Mouse (Mus musculus) limb, embryonic 14.5 days (tissue): Measurements from ENCODE around the gene Haus4. TPM values are rescaled to one million over a fixed set of nuclear protein-coding genes. Genes with fewer than 3 reads are reported as not detected.
A peak's percentile ranks its signal among the peaks of the same experiment; 100 is the strongest.

Source experiments
- ATAC-seq: fragments of 200-750 bp; cut with Nextera tagmentation; 2 replicates; pipeline ENCODE4 v1.8.0; 2017; ENCODE audit warnings: low read depth, moderate number of reproducible peaks, moderate TSS enrichment; ENCODE audit not compliant: low FRiP score
- DNase-seq: peaks from one replicate; pipeline ENCODE4 v3.0.0-alpha.2; 2015; ENCODE audit warnings: low spot score
- H3K27ac ChIP-seq: fragments of 300-500 bp; sonication (generic); replicated peaks from 2 replicates; pipeline ENCODE4 v1.5.1; 2014; ENCODE audit warnings: low read depth, mild to moderate bottlenecking, low read length, moderate library complexity, mixed read lengths
- H3K27me3 ChIP-seq: fragments of 300-500 bp; sonication (generic); 2 replicates; pipeline ENCODE4 v1.6.1; 2014; ENCODE audit warnings: low read length, mixed read lengths; ENCODE audit not compliant: control insufficient read depth, insufficient read depth
- H3K36me3 ChIP-seq: fragments of 300-500 bp; sonication (generic); 2 replicates; pipeline ENCODE4 v1.6.1; 2014; ENCODE audit warnings: mild to moderate bottlenecking, low read length, moderate library complexity, mixed read lengths; ENCODE audit not compliant: control insufficient read depth, insufficient read depth
- H3K4me1 ChIP-seq: fragments of 300-500 bp; sonication (generic); 2 replicates; pipeline ENCODE4 v1.6.1; 2014; ENCODE audit warnings: antibody characterized with exemption, low read length, mixed read lengths; ENCODE audit not compliant: control insufficient read depth, insufficient read depth
- H3K4me2 ChIP-seq: fragments of 300-500 bp; sonication (generic); replicated peaks from 2 replicates; pipeline ENCODE4 v1.6.1; 2014; ENCODE audit warnings: low read depth, mild to moderate bottlenecking, low read length, moderate library complexity; ENCODE audit not compliant: severe bottlenecking
- H3K4me3 ChIP-seq: fragments of 300-500 bp; sonication (generic); replicated peaks from 2 replicates; pipeline ENCODE4 v1.5.1; 2014; ENCODE audit warnings: low read length
- H3K9ac ChIP-seq: fragments of 300-500 bp; sonication (generic); 2 replicates; pipeline ENCODE4 v1.6.1; 2014; ENCODE audit warnings: mild to moderate bottlenecking, low read depth, low read length, moderate library complexity; ENCODE audit not compliant: severe bottlenecking
- H3K9me3 ChIP-seq: fragments of 300-500 bp; sonication (generic); 2 replicates; pipeline ENCODE4 v1.6.1; 2016; ENCODE audit warnings: low read length; ENCODE audit not compliant: control insufficient read depth
- POLR2A ChIP-seq: fragments of 200-500 bp; IDR thresholded peaks from 2 replicates; pipeline ENCODE4 v1.8.0; 2012; ENCODE audit warnings: inconsistent platforms, mild to moderate bottlenecking, moderate library complexity, borderline replicate concordance; ENCODE audit not compliant: insufficient read depth, insufficient read length; ENCODE audit errors: extremely low read depth
- WGBS: fragments of 180-500 bp; shearing (Covaris S2); extraction: QIAGEN DNeasy Blood & Tissue Kit; methylation state at CpG from one replicate; pipeline ENCODE4 v1.1.7; 2014; 5-methylcytosine and 5-hydroxymethylcytosine counted together
- polyA plus RNA-seq, 2 experiments: library from polyadenylated mRNA; depleted of rRNA in 1 of 2; stranded (reverse) in 1 of 2; unstranded in 1 of 2; fragments of >200 nt; fragmentation: Nextera tagmentation in 1 of 2; extraction: Ambion mirVana in 1 of 2; gene quantifications; 2 replicates each; pipeline versions ENCODE4 v1.2.1 to v1.2.3; 2012 to 2014

Gene Haus4
- polyA plus RNA-seq, 2 experiments, result 33.8 to 46.8 TPM

DNA sequence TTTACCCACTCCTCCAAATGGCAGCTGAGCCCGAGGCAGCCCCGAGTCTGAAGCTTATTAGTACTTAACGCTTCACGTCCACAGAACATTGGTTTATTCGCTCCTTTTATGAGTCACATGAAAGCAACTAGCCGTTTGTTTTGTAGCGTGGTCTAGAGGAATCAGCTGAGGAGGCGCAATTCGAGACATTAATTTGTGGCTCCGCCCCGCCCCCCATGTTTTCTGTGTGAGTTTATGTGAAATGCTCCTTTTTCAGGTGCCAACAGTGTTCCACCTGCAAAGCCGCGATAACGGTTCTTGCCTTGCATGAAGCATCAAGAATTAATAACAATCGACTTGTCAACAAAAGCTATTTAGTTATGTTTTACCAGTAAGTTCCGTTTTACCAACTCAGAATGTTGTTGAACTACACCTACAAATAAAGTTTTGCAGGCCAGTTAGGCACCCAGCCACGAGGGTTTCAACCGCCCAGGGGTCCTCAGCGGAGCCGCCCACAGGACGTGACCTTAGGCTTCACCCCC lies 902 bp downstream of the Haus4 start:
- Histone ChIP-seq H3K4me3 (peak overlapping the region; percentile 52), H3K27ac (peak overlapping the region; percentile 78), H3K36me3 (peaks cover 18% of the 10 kb centered on the region), H3K9ac (peak overlapping the region; percentile 75), H3K27me3 (no peaks in the 10 kb centered on the region), H3K4me2 (peak overlapping the region; percentile 78), H3K4me1 (0 out of 2 replicates have a peak, but pooled peaks cover 2% of the 10 kb centered on the region), H3K9me3 (no peaks in the 10 kb centered on the region)
- 1% methylated on average over 21 of the region's 21 CpGs for WGBS
- peak; percentile 44 for DNase-seq
- ATAC-seq, result no peak
- TF ChIP-seq POLR2A, result no peak

DNA sequence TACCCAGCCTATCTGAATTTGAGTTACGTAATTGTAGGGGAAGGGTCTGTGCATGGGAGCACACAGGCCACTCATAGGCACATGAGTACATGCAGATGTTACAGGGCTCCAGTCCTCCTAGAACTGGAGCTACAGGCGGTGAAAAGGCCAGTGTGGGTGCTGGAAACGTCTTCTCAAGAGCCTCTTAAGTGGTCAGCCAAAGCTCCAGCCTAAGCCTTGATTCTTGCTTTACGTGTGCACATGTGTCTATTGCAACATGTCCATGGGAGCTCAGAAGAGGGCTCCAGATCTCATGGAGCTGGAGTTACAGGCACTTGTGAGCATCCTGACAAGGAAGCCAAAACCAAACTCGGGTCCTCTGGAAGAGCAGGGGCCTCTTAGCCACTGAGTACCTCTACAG lies 9.7 kb downstream of the Haus4 start:
- no peak for TF ChIP-seq POLR2A
- ATAC-seq (no peak), DNase-seq (no peak)
- H3K36me3 ChIP-seq, result peaks cover 64% of the 10 kb centered on the region
- no peaks in the 10 kb centered on the region for H3K27me3 ChIP-seq
- no peak overlapping the region for H3K4me3 ChIP-seq
- no peaks in the 10 kb centered on the region for H3K9me3 ChIP-seq
- H3K4me1 ChIP-seq, result no peaks in the 10 kb centered on the region
- H3K4me2 ChIP-seq, result no peak overlapping the region
- no peak overlapping the region for H3K9ac ChIP-seq
- H3K27ac ChIP-seq, result no peak overlapping the region
- WGBS, result 88% methylated on average over 5 of the region's 5 CpGs

DNA sequence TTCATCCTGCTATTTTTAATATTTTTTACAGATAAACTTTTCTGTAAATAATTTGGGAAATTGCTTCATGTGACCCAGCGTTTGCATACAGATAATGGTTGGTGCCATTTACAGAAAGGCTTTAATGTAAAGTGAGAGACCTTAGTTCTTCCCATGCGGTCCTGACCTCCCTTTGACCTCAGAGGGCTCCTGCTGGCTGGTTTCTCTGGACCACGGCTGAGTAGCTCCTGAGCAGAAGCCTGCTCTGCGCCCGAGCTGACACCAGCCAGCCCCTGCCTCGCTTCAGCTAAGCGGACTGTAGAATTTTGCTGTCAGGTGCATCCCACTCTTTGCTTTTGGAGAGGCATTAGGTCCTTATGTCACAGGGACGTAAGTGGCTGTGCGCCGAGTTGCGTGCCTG lies 13.6 kb downstream of the Haus4 start:
- H3K4me3 ChIP-seq, result no peak overlapping the region
- H3K36me3 ChIP-seq, result peaks cover 31% of the 10 kb centered on the region
- H3K4me2 ChIP-seq, result no peak overlapping the region
- no peak overlapping the region for H3K27ac ChIP-seq
- TF ChIP-seq POLR2A, result no peak
- H3K9me3 ChIP-seq, result no peaks in the 10 kb centered on the region
- WGBS, result 67% methylated on average over 11 of the region's 11 CpGs
- no peak for ATAC-seq
- no peaks in the 10 kb centered on the region for H3K27me3 ChIP-seq
- H3K4me1 ChIP-seq, result no peaks in the 10 kb centered on the region
- DNase-seq, result no peak
- H3K9ac ChIP-seq, result no peak overlapping the region

DNA sequence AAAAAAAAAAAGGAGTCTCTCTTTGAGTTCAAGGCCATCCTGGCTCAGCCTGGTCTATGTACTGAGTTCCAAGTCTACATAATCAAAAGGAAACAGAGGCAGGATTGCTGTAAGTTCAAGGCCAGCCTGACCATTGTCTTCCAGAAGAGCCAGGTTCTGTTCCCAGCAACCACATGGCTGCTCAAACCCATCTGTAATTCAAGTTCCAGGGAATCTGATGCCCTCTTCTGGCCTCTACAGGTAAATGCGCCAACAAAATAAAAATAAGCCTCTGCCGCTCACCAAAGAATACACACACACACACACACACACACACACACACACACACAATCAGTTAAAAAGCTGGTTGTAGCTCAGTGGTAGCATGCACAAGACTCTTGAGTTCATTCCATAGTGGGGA lies 15.8 kb downstream of the Haus4 start:
- peaks cover 12% of the 10 kb centered on the region for H3K36me3 ChIP-seq
- H3K4me3 ChIP-seq, result no peak overlapping the region
- no peak for DNase-seq
- no peak overlapping the region for H3K27ac ChIP-seq
- no peaks in the 10 kb centered on the region for H3K4me1 ChIP-seq
- TF ChIP-seq POLR2A, result no peak
- 96% methylated on average over 2 of the region's 2 CpGs for WGBS
- no peaks in the 10 kb centered on the region for H3K9me3 ChIP-seq
- no peak overlapping the region for H3K9ac ChIP-seq
- no peak overlapping the region for H3K4me2 ChIP-seq
- no peak for ATAC-seq
- no peaks in the 10 kb centered on the region for H3K27me3 ChIP-seq

DNA sequence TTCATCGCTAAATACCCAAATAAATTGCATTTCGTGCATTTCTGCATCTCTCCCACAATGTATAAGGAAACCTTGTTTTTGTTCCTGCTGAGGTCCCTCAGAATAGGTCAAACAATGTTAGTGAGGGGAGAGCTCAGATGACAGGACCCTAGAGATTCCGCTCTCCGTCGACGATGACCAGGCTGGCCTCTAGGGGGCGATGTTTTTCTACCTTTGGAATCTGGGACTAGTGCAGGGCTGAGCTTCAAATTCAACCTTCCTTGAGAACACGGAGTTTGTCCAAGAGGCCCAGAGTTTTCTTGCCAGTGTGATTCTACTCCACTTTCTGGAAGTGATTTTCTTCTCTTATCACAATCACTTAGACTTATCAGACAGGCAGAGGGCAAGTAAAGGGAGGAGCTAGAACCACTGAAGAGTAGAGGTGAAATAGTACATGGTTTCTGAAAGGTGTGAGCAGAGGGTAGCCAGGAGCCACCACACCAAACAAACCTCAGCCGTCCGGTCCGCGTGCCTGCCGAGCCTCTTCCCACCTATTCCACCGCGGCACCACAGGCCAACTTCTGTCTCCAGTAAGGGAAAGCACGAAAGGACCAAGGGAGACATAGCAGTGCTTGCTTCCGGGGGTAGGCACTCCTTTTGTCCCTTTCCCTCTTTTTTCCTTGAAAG lies 25.8 kb downstream of the Haus4 start:
- H3K4me1 ChIP-seq, result peaks cover 13% of the 10 kb centered on the region
- no peaks in the 10 kb centered on the region for H3K9me3 ChIP-seq
- no peak overlapping the region for H3K4me3 ChIP-seq
- DNase-seq, result peak; percentile 88
- no peak overlapping the region; the same call in 1 of the 2 replicates for H3K4me2 ChIP-seq
- no peaks in the 10 kb centered on the region for H3K36me3 ChIP-seq
- peak; percentile 86 for ATAC-seq
- no peak overlapping the region for H3K9ac ChIP-seq
- no peak overlapping the region for H3K27ac ChIP-seq
- 12% methylated on average over 17 of the region's 17 CpGs for WGBS
- no peaks in the 10 kb centered on the region for H3K27me3 ChIP-seq
- no peak for TF ChIP-seq POLR2A

DNA sequence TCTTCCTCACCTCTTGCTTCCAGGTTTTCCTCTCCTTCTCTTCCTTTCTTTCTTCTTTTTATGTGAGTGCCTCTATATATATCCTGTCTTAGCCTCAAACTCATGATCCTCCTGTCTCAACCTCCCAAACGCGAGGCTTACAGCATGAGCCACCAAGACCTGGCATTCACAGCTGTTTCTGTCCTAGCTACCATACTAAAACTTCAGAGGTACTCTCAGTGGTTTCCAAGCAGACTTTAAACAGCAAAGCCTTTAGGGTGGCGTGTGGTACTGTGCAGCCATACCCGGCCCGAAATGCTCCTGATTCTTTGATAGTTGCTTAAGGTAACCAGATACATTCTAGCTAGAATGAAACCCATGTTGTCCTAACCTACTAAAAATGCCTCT lies 26.4 kb downstream of the Haus4 start:
- TF ChIP-seq POLR2A, result no peak
- Histone ChIP-seq H3K9ac (no peak overlapping the region; the same call in 1 of the 2 replicates), H3K4me1 (peaks cover 13% of the 10 kb centered on the region), H3K27me3 (no peaks in the 10 kb centered on the region), H3K4me2 (peak overlapping the region; percentile 71), H3K9me3 (no peaks in the 10 kb centered on the region), H3K27ac (peak overlapping the region; percentile 43; the same call in 1 of the 2 replicates), H3K4me3 (no peak overlapping the region), H3K36me3 (no peaks in the 10 kb centered on the region)
- WGBS, result 12% methylated on average over 5 of the region's 5 CpGs
- DNase-seq, result no peak
- ATAC-seq, result peak; percentile 14; the same call in 1 of the 2 replicates
